Mouse (Mus musculus): Measurements from ENCODE around the gene Hist1h2ag.

The Hist1h2ag gene

DNA sequence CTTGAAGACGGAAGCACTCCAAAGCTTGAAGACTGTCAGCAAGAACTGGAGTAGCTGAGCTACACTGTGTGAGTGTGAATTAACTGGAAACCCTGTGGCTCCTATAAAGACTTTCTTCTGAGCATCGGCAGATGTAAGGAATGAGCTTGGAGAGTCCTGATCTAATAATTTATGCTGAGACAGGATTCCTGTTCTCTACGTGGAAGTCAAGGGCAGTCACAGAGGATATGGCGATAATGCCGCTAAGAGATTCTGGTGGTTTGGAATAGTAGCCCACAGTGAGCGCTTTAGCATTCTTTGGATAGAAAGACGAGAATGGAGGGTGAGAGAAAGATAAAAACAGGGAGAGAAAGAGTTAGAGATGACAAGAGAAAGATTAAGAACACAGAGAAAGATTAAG, 34.9 kb downstream of the Hist1h2ag start:
- no peak for DNase-seq

DNA sequence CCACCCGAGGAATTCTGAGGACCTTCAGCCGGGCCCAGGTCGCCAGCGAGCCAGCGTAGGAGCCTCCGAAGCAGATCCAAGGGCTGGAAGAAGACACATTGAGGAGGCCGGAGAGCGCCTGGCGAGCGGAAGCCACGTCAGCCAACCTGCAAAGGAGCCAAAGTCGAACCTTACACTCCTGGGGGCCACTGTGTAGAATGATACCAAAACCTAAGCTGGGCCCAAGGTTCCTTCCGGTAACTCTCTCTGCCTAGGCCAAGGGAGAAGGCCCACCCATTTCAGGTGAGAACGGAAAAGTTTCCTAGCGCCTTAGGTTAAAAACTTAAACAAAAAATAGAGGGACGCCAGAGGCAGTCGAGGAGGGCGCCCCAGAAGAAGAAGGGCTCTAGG, 35.6 kb downstream of the Hist1h2ag start:
- no peak for DNase-seq

DNA sequence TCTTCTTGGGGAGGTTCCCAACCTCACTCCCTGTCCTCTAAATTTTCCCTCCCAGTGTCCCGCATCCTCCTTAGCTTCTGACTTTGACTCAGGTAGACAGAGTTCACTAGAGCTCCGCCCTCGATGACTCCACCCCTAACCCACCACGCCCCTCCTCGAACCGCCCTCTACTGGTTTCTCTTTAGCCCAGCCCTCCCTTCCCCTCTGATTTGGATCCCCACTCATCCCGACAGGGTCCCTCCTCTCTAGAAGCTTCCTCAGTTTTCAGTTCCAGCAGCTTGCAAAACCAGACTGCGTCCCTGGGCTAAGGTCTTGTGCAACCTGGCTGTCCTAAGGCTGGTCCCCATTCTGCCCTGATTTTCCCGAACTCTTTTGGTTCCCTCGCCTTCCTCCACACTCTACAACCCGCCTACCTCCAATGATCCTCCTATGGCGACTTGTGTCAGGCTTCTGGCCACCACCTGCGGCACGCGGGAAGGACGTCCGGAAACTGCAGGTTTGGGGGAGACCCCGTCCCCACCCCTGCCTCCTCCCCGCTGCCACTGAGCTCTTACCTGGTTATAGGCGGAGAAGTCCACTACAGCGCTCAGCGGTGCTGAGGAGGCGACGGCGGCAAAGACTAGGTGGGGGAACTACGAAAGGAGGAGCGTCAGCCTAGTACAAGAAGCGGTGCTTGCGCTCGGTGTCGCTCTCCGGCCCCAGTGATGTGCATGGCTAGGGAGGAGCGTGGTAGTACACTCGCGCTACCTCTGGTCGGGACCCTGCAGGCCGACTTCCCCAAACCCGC, 36.2 kb downstream of the Hist1h2ag start:
- DNase-seq, result peak; percentile 85 to 88

DNA sequence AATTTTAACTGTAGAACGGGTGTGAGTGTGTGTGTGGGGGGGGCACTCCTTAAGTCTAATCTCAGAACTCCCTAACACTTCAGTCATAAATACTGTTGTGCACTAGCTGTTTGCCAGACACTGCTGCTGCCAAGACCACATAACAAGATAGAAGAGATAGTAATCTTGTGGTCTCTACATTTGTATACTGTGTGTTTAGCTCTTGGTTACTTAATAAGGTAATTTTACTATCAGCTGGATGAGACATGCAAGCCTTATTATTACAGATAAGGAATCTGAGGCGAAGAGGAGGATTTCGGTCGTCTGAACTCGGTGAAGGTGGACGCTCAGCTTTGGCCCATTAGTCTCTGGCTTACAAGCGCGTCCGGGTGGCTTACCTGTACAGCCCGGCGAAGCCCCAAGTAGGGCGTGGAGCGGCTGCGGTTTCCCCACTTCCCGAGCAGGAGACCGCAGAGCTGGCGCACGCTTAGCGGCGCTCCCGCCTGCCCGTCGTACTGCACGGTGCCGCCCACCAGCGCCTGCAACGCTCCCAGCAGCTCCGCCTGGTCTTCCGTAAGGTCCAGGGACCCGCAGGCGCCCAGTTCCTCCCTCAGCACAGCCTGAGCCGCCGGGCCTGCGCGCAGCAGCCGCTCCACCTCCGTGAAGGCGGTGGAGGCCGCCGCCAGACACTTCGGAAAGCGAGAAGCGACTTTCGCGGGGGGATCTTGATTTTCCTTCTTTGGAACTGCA, 37.0 kb downstream of the Hist1h2ag start:
- DNase-seq, result peak in 1 of 2 experiments; percentile 60

DNA sequence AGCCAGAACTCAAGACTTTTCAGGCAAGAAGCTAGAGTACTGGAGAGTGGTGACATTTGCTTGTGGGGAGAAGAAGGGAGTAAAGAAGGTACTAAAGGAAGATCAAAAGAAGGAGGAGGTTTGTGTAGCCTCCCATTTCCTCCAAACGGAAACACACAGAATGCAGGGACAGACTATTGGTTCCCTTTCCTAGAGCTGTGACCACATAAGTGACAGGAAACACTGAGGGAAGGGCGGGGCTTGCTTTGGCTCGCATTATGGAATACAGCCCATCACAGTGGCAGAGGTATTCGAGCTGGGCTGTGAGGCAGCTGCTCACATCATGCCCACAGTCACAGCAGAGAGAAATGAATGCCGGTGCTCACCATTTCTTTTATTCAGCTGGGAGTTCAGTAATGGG, 40.9 kb downstream of the Hist1h2ag start:
- DNase-seq, result no peak

DNA sequence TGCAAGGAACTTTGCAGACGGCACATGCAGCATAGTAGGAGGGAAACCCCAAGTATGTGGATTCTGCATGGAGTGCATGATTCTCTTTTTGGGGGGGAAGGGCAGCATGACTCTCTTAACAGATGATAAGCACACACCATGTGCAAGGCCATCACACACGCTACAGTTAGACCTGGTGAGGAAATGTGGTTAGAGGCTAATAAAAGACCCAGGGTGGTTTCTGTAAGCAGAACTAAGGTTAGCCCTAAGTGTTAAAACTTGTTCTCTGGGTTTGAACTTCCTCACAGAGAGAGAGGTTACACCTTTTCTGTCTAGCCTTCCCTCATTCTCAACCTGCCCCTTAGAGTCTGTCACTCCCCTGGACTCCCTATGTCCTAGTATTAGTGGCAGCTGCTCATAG, 41.4 kb downstream of the Hist1h2ag start:
- peak in 1 of 2 experiments; percentile 21 for DNase-seq

DNA sequence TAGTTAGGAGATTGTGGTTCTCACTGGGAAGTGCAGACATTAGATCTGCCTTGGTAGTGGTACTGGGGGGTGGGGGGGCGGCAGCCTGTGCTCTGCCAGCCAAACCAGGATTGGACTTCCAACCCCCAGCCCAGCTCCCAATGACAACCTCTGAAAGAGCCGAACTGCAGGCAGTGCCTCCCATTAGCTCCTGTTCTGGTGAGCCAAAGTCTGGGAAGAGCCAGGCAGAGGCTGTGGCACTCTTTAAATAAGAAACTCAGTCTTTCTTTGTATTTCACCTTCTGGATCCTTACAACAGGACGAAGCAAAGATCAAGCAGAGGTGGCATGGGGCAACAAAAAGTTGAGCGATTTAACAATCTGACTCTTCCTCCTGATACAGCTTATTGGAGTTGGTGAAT, 43.6 kb downstream of the Hist1h2ag start:
- DNase-seq, result no peak

DNA sequence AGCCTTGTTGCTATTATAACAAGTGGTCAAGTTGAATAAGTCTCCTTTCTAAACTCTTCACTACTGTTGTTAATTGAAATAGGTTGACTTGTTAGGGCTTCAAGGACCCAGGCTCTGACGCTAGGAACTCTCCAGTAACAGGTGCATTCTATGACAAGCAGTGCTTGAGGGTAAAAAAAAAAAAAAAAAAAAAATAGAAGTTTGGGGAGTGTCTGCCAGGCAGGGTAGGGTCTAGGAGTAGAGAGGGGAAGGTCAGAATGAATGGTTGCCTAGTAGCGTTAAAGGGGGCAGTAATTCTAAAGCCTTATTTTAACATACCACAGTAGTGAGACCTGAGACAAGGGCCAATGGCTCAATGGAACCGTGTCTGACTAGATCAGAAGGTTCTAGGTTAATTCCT, 44.3 kb downstream of the Hist1h2ag start:
- no peak for DNase-seq

DNA sequence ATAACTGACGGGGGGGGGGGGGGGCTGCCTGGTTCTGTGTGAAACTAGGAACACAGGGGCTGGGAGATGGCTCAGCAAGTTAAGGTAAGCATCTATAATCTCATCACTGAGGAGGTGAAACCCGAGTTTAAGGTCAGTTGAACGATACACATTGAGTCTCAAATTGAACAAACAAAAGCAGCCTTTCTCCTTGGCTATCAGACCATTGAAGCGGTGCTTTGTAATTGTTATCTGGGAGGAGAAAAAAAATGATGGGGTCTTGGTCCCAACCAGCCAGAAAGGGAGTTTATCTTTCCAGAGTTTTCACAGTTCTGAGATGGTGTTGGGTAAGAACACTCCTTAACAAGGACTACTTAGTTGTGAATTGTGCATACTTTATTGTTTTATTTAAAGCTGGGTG, 44.9 kb downstream of the Hist1h2ag start:
- DNase-seq, result no peak

DNA sequence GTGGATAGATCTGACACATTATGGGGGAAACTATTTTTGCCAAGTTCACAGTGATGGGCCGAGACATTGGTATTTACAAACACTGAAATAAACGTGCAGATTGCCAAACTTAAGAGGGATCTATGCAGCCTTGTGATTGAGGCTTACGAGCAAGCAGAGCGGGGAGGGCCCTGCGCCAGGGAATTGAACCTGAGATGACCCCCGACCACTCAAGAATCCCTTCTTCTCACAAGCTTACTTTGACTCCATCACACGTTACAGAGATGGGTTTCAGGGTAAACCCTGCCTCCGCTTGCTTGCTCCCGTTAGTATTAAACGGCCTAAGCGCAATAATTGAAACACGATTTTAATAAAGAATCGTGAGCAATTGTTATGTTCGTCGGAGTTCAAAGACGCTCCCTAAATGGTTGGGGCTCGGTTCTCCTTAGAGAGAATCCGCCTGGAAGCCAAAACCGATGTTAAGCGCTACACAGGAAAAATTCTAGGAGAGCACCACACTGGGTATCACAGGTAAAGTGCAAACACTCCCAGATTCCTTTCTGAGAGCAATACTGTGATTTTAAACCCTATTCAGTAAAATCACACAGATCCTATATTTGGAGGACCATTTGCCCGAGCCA, 45.4 kb downstream of the Hist1h2ag start:
- DNase-seq, result no peak

DNA sequence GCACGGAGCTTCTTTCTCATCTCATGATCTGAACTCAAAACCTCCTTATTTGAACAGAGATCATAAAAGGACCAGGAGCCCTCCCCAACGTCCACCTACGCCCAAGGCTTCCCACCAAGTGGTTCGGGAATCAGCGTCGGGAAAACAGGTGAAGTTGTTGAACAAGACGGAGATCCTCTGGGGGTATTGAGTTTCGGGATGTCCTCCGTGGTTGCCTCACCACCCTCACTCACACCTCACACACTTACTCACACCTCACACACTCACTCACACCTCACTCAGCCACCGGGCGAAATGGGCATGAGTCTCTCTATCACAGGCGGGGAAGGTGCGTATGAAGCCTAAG, 45.9 kb downstream of the Hist1h2ag start:
- DNase-seq, result no peak

DNA sequence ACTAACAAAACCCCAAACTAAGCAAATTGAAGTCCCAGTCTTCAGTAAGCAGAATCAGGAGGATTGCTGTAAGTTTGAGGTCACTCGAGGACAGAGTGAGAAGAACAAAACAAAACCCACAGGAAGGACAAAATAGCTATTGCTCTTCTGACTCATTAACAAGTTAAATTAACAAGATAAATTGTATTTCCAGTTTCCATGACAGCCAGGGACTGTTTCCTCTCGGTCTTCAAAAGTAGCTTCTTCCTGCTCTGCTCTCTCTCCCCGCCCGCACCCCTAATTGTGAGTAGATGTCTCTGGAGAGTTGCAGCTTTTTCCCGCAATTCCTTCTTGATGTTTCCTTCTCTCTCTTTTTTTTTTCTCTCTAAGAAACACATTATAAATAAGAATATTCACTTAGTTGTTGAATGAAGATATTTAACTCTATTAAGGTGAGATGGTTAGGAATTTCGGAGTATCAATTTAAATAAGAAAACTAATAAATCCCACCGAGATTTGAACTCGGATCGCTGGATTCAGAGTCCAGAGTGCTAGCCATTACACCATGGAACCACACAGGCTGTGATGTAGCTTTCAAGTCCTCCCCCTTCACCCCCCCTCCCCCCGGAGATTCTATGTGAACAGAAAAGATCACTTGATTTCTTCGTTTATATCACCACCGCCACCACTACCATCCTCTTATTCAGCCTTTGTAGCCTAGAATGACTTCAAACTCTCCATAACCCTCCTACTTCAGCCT, 46.5 kb downstream of the Hist1h2ag start:
- DNase-seq, result peak; percentile 52 to 58

DNA sequence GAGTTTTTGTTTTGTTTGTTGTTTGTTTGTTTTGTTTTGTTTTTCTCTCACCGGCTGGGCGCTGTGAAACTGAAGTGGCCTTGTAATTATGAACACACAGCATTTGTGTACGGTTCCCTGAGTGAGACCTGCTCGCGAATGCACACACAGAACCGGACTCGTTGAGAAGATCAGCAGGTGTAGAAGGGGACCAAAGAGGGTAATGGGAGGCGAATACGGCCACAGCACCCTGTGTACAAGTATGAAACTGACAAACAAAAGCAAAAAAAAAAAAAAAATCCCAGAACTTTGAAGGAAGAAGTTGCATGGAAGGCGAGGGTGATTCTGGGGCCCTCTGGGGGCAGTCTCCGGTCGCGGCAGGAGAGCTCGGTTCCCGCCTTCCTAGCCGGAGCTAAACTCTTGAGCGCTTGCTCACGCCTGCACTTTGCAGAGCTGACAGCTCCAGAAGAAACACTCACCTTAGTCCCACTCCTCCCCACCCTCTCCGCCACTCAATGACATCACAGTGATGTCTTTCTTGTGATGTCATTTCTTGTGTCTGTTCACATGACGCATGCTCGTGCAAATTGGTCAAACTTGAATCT, 47.3 kb downstream of the Hist1h2ag start:
- peak; percentile 65 to 70 for DNase-seq

DNA sequence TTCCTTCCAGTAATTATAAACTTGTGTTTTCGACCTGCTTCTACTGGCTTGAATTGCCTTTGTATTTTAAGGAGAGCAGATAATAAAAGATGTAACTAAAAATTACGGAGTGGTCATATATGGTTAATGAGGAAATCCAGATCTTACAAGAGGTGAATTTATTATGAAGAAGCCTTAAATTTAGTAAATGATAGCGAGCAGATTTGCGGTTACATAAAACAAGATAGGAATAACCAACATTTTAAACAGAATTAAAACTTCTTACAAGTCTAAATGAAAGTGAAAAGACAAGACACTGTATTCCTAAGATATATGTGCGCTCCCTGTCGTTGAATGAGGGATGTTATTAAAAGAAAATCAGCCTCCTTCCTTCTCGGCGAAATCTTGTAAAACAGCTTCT, 47.8 kb downstream of the Hist1h2ag start:
- DNase-seq, result no peak

DNA sequence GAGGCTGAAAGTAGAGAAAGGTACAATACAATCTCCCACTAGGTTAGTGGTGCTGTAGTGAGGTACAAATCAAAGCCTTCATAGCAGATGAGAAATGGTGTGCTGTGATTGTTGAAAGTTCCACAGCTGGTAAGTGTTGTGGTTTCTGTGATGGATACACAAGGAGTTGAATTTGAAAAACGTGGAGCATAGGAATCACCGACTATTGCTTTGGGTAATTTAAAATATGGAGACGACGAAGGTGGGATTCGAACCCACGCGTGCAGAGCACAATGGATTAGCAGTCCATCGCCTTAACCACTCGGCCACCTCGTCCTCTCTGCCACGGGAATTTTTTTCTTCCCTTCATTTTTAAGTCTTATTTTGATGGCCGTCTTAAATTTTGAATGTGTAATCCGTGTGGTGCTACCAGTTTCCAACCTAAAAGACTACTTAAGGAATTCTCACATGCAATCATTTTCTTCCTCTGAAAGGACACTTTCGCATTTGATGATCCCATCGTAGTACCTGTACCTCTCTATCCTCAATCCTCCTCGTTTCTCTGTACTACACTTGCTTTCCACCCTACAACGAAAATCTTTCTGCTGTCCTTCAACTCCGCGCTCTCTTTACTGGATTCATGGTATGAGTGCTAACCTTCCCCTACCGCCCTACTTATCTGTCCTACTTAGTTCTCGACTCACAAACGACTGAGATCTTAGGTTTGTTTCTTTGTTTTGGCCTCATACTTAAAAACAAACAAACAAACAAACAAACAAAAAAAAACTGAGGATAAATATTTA, 48.6 kb downstream of the Hist1h2ag start:
- peak; percentile 68 to 69 for DNase-seq

DNA sequence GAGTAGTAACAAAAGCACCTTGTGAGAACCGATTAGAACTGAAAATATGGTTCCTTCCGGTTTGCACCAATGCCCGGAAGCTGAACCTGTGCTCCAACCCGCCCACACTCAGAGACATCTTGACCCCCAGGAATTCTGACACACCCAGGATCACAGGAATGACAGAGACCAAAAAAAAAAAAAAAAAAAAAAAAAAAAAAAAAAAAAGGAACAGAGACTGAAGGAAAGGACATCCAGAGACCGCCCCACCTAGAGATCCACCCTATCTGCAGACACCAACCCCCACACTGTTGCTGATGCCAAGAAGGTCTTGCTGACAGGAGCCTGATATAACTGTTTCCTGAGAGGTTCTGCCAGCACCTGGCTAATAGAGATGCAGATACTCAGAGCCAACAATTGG, 50.2 kb downstream of the Hist1h2ag start:
- DNase-seq, result no peak
